ENCODE assay signal across 11 mouse cellular contexts in the genomic region with DNA sequence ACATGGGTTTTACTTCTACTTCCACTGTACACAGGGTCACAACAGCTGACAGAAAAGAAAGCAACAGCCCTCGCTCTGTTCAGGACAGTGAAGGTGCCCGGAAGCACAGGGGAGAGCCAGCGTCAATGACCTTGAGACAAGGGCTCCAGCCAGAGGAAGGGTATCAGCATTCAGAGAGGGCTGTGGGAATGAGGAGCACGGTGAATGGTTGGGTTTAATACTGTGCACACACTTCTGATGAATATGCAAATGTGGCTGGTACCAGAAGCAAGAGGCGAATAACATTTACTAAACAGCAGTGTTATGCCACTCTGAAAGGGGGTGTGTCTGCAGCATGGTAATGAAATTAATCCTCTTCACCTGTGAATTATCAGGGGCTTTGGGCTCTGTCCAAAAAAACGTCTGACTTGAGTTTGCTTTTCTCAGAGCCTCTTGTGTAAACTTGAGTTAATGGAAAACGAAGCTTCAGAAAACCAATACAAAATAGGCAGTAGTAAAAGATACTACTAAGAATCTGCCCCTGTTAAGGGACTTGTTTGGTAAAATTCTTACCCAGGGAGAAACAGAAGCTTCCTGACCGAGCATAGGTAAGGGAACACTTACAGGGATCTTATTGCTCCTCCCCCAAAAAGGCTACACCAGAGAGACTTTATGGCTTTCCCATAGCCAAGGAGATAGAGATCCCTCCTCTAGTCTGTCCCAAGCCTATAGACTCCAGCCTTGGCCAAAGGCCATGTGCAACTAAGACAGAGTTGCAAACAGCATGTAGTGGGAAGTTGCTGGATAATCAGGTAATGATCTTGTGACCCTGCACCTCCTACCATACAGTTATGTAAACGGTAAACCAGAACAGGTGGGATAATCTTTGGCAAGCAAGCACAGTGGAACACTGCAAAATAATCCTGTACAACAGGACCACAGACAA.
A peak's percentile ranks its signal among the peaks of the same experiment; 100 is the strongest.
DNase-seq lines count a peak whose midpoint lies in the region; ATAC-seq and TF ChIP-seq lines count a peak whose summit lies in the region.
"Had no signal": no experiment of that assay in that cellular context is flagged by ENCODE, and none has a peak within 500 bp of the region (broad histone marks: within the 10 kb centered on the region; RNA-seq: fewer than 3 reads in every experiment).

No protein-coding gene starts in this region.

- H3K9ac ChIP-seq in heart, postnatal 0 days (replicated peaks; ENCODE audit: low read depth, low read length), result no peak overlapping the region
- H3K9ac ChIP-seq in forebrain, embryonic 14.5 days (ENCODE audit: low read length), result no peak overlapping the region
- H3K9ac ChIP-seq in liver, postnatal 0 days (replicated peaks), result no peak overlapping the region

- no peak overlapping the region for H3K4me3 ChIP-seq in heart, postnatal 0 days (ENCODE audit: low read depth, low read length)
- H3K4me3 ChIP-seq in forebrain, embryonic 14.5 days (ENCODE audit: low read depth, low read length), result no peak overlapping the region
- H3K4me3 ChIP-seq in liver, postnatal 0 days (ENCODE audit: low read depth, low read length), result no peak overlapping the region
- H3K4me3 ChIP-seq in layer of hippocampus, adult 2 months, result no peak overlapping the region
- H3K4me3 ChIP-seq: myocyte had no signal

- TF ChIP-seq EP300 in heart, postnatal 0 days (IDR thresholded peaks at IDR 0.05; ENCODE audit: low read depth), result no peak
- no peak for TF ChIP-seq EP300 in liver, postnatal 0 days (IDR thresholded peaks at IDR 0.05; ENCODE audit: low read depth)

- 43% methylated on average over 9 of the region's 9 CpGs for WGBS in heart, postnatal 0 days
- 29% methylated on average over 9 of the region's 9 CpGs for WGBS in forebrain, embryonic 14.5 days
- WGBS in liver, postnatal 0 days (ENCODE audit: insufficient replicate concordance), result 46% methylated on average over 9 of the region's 9 CpGs

- TF ChIP-seq CTCF in heart, postnatal 0 days (IDR thresholded peaks at IDR 0.05; ENCODE audit: low read depth), result no peak
- no peak for TF ChIP-seq CTCF in liver, postnatal 0 days (IDR thresholded peaks at IDR 0.05; ENCODE audit: low read depth)
- no peak for TF ChIP-seq CTCF in layer of hippocampus, adult 2 months (conservative IDR thresholded peaks at IDR 0.05)

- no peaks in the 10 kb centered on the region for H3K36me3 ChIP-seq in heart, postnatal 0 days (replicated peaks; ENCODE audit: control insufficient read depth, insufficient read depth, low read length)
- no peaks in the 10 kb centered on the region for H3K36me3 ChIP-seq in forebrain, embryonic 14.5 days (ENCODE audit: control insufficient read depth, insufficient read depth, low read length)
- no peaks in the 10 kb centered on the region for H3K36me3 ChIP-seq in liver, postnatal 0 days (replicated peaks; ENCODE audit: insufficient read depth, low read length)

- no peak overlapping the region for H3K27ac ChIP-seq in heart, postnatal 0 days (ENCODE audit: low read depth)
- no peak overlapping the region for H3K27ac ChIP-seq in forebrain, embryonic 14.5 days (ENCODE audit: low read depth, low read length)
- 0 out of 2 replicates have a peak overlapping the region, but pooled peaks have one; percentile 22 for H3K27ac ChIP-seq in liver, postnatal 0 days (ENCODE audit: low read depth)
- no peak overlapping the region for H3K27ac ChIP-seq in layer of hippocampus, adult 2 months

- no peaks in the 10 kb centered on the region for H3K9me3 ChIP-seq in heart, postnatal 0 days (replicated peaks; ENCODE audit: control insufficient read depth, low read length)
- H3K9me3 ChIP-seq in forebrain, embryonic 14.5 days (replicated peaks; ENCODE audit: control insufficient read depth, low read length), result no peaks in the 10 kb centered on the region
- no peaks in the 10 kb centered on the region for H3K9me3 ChIP-seq in liver, postnatal 0 days (ENCODE audit: low read length)

- H3K27me3 ChIP-seq in heart, postnatal 0 days (ENCODE audit: control insufficient read depth, insufficient read depth, low read length), result no peaks in the 10 kb centered on the region
- no peaks in the 10 kb centered on the region for H3K27me3 ChIP-seq in forebrain, embryonic 14.5 days (replicated peaks; ENCODE audit: control insufficient read depth, insufficient read depth, low read length)
- H3K27me3 ChIP-seq in liver, postnatal 0 days (ENCODE audit: insufficient read depth, low read length), result no peaks in the 10 kb centered on the region

- H3K4me2 ChIP-seq in heart, postnatal 0 days (ENCODE audit: low read depth, low read length), result no peak overlapping the region
- no peak overlapping the region for H3K4me2 ChIP-seq in forebrain, embryonic 14.5 days (ENCODE audit: low read length)
- peak overlapping the region; percentile 29 for H3K4me2 ChIP-seq in liver, postnatal 0 days (ENCODE audit: low read depth, low read length)

- peak; percentile 62 for ATAC-seq in heart, postnatal 0 days (ENCODE audit: insufficient read depth, low read depth)
- ATAC-seq in forebrain, embryonic 14.5 days, result peak; percentile 65
- no peak for ATAC-seq in liver, postnatal 0 days

- H3K4me1 ChIP-seq in heart, postnatal 0 days (ENCODE audit: control insufficient read depth, insufficient read depth), result no peaks in the 10 kb centered on the region
- H3K4me1 ChIP-seq in forebrain, embryonic 14.5 days (ENCODE audit: control insufficient read depth, insufficient read depth, low read length), result peaks cover 11% of the 10 kb centered on the region
- H3K4me1 ChIP-seq in liver, postnatal 0 days (ENCODE audit: insufficient read depth), result no peaks in the 10 kb centered on the region

- intact Hi-C loops in heart, postnatal 25 days (cut with DNase I), result no loop called here
- intact Hi-C loops in left cerebral cortex, postnatal 25 days (cut with DNase I), result no loop called here

- peak; percentile 37 for DNase-seq in heart, postnatal 0 days (ENCODE audit: low spot score)
- DNase-seq in heart, postnatal 25 days (ENCODE audit: low spot score), result no peak
- DNase-seq in R1 (ENCODE audit: low read depth, low spot score), result peak; percentile 19
- peak; percentile 29 for DNase-seq in forebrain, embryonic 14.5 days (ENCODE audit: low spot score)
- no peak for DNase-seq in liver, postnatal 0 days
- no peak for DNase-seq in left cerebral cortex, postnatal 25 days (ENCODE audit: low spot score in 2 of 2)
- DNase-seq in layer of hippocampus, adult 2 months (ENCODE audit: low spot score in 2 of 2), result no peak
- DNase-seq: cerebellum, adult 8-10 months; layer of hippocampus, postnatal 36 days; lung, postnatal 4 days had no signal

Comparison
In these comparisons a context has a peak if more than half of its experiments do, and no peak if none do; other contexts are left out.
1. DNase-seq: peak in heart, postnatal 0 days (single experiment), R1 (single experiment) and forebrain, embryonic 14.5 days (single experiment); none in heart, postnatal 25 days (single experiment), liver, postnatal 0 days (single experiment), left cerebral cortex, postnatal 25 days (0 of 2) and layer of hippocampus, adult 2 months (0 of 2).